Mouse (Mus musculus): Measurements from ENCODE around the gene Myod1.

The Myod1 gene

GRCm38 (mm10) chr7:46393116-46393515 lies 16.8 kb downstream of the Myod1 start:
- DNase-seq: peak; percentile 99

- DNase-seq: peak; percentile 71
Observed at GRCm38 (mm10) chr7:46393718-46394511, 17.6 kb downstream of the Myod1 start.

GRCm38 (mm10) chr7:46394933-46395332 lies 18.7 kb downstream of the Myod1 start:
- DNase-seq: peak; percentile 58

GRCm38 (mm10) chr7:46395571-46395970 lies 19.3 kb downstream of the Myod1 start:
- peak; percentile 58 for DNase-seq

GRCm38 (mm10) chr7:46396231-46396927 lies 20.1 kb downstream of the Myod1 start, which contains the start of gene Kcnc1:
Gene Kcnc1, plus strand, starts transcription at chr7:46396497.
- peak; percentile 91 for DNase-seq

- DNase-seq: peak; percentile 80
Observed at GRCm38 (mm10) chr7:46396928-46397731, 20.9 kb downstream of the Myod1 start.

GRCm38 (mm10) chr7:46397732-46398333 lies 21.6 kb downstream of the Myod1 start:
- DNase-seq: peak; percentile 71

GRCm38 (mm10) chr7:46398612-46399011 lies 22.3 kb downstream of the Myod1 start:
- DNase-seq: peak; percentile 47

- DNase-seq: peak; percentile 69
Observed at GRCm38 (mm10) chr7:46399676-46400075, 23.4 kb downstream of the Myod1 start.

- DNase-seq: peak; percentile 59
Observed at GRCm38 (mm10) chr7:46400346-46400745, 24.1 kb downstream of the Myod1 start.

GRCm38 (mm10) chr7:46401371-46402180 lies 25.3 kb downstream of the Myod1 start:
- peak; percentile 68 for DNase-seq

GRCm38 (mm10) chr7:46403616-46404485 lies 27.6 kb downstream of the Myod1 start:
- DNase-seq: peak; percentile 59

GRCm38 (mm10) chr7:46404756-46405155 lies 28.5 kb downstream of the Myod1 start:
- peak; percentile 57 for DNase-seq

- no peak for DNase-seq
Observed at GRCm38 (mm10) chr7:46408606-46409005, 32.3 kb downstream of the Myod1 start.

GRCm38 (mm10) chr7:46409204-46409789 lies 33.0 kb downstream of the Myod1 start:
- peak; percentile 65 for DNase-seq

GRCm38 (mm10) chr7:46410727-46411126 lies 34.5 kb downstream of the Myod1 start:
- DNase-seq: no peak

GRCm38 (mm10) chr7:46412823-46413222 lies 36.5 kb downstream of the Myod1 start:
- no peak for DNase-seq

GRCm38 (mm10) chr7:46413959-46414725 lies 37.9 kb downstream of the Myod1 start:
- DNase-seq: no peak

- peak; percentile 78 for DNase-seq
Observed at GRCm38 (mm10) chr7:46415818-46416425, 39.6 kb downstream of the Myod1 start.
